Mouse (Mus musculus) right cerebral cortex, adult 2 months (tissue): Measurements from ENCODE around the gene Zdhhc12.
A peak's percentile ranks its signal among the peaks of the same experiment; 100 is the strongest.
"Not testable (repeated sequence)": the region's sequence is repeated elsewhere in the genome, so short reads cannot be mapped to it uniquely, and the experiment has no call there.

Source experiments
- DNase-seq, 2 experiments: peaks; one replicate each; pipeline ENCODE4 v3.0.0; 2021 to 2022; ENCODE audit warnings: low spot score in 2 of 2

Zdhhc12 gene

DNA sequence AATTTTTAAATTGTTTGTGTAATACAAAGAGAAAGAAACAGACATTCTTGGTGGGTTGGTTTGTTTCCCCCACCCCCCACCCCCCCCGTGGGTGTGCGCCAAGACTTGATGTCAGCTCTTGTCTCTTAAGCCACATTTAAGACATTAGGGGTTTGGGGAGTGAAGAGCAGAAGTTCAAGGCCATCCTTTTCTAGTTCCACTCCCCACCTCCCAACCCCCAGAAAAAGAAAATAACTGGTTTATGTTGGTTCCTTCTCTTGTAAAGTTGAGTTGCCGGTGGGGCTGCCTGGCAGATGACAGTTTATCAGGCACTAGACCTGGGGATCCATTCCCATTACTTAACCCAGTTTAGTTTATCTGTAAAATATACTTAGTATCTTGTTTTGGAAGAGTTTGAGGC lies 29.1 kb downstream of the Zdhhc12 start:
- DNase-seq, result no peak

- no peak for DNase-seq
These were observed 29.7 kb downstream of the Zdhhc12 start for GRCm38 (mm10) chr2:30063791-30064190.

DNA sequence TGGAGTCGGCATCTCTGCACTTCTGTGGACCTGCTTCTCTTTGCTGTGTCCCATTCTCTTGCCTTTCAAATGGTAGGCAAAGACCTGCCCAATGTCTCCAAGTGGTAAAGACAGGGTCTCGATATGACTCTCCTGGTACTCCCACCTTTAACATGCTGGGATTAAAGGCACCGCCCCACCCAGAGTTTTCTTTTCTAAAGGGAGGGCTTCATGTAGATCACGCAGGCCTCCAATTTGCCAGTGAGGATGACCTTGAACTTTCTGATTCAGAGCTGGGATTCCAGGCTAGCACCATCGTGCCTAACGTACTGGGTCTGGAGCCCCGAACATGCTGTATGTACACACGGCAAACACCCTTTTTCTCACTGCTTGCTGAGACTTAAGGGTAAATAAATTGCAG lies 30.2 kb downstream of the Zdhhc12 start:
- DNase-seq, result no peak

DNA sequence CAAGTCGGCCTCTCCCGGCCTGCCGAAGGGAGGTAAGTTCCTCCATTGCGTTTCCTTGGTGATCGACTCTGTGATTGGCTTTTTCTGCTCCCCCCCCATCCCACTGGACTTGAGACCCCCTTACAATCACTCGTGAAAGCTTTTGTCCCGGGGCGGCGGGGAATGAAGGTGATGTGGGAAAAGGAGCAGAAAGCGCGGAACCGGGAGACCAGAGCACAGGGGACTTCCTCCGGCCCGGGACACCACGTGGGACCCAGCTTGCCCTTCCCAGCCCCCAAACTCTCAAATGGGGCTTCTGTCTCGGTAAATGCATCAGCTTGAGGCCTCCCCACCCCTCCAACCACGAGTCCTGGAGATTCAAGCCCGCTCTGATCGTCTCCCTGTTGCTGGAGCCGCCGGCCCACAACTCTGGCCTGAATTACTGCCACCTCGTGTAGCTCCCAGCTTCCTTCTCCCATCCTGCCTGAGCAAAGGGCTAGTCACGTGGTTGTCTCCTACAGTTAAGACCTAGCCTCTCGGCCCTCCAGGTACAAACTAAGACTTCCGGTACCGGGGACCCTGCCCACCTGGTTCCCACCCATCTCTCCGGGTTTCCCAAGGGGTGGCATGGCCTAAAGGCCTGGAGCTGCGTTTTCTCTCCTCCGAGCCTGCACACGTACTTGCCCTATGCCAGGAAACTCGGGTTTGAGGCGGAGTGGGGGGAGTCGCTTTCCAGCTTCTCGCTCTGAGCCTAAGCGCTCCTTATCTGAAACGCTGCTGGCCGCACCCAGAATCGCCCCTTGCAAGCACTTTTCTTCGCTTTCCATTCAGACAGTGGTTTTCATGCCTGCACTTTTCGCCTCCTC lies 31.0 kb downstream of the Zdhhc12 start:
- peak; percentile 27 to 38 for DNase-seq

DNA sequence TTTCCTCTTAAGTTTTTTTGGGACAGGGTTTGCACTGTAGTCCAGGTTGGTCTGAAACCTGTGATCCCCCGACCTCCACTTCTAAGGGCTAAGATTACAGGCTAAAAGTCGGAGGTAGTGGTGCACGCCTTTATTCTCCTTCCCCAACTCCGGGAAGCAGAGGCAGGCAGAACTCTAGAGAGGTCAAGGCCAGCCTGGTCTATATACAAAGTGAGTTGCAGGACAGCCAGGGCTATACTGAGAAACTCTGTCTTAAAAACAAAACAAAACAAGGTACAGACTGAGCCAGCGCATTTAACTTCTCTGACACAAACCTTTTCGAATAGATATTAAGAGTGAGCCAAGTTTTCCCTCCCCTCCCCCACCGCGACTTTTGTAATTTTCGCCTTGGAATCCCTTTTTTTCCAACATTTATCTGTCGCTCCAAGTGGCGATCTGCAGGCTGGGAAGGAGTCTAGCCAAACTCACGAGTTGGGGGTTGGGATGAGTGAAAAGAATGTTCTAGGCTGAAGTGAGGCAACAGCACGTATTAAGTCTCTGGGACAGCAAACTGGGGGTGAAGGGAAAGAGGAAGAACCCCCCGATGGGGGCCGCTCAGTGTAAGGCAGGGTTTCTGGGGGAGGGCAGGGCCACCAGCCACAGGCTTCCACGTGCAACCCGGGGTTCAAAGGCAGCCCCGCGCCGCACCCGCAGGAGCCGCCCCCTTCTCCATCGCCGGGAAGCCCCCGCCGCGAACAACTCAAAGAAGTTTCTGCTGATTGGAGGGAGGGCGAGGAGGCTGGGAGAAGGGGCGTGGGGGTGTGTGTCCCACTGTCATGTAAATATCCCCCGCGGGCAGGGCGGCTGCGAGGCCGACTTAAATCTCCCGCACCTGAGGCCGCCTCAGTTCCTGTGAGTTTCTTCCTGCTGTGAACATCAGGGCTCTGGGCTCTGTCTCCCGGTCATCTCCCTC lies 32.0 kb downstream of the Zdhhc12 start:
- no peak for DNase-seq

- DNase-seq, result no peak
These were observed 35.0 kb downstream of the Zdhhc12 start for GRCm38 (mm10) chr2:30058418-30058817.

DNA sequence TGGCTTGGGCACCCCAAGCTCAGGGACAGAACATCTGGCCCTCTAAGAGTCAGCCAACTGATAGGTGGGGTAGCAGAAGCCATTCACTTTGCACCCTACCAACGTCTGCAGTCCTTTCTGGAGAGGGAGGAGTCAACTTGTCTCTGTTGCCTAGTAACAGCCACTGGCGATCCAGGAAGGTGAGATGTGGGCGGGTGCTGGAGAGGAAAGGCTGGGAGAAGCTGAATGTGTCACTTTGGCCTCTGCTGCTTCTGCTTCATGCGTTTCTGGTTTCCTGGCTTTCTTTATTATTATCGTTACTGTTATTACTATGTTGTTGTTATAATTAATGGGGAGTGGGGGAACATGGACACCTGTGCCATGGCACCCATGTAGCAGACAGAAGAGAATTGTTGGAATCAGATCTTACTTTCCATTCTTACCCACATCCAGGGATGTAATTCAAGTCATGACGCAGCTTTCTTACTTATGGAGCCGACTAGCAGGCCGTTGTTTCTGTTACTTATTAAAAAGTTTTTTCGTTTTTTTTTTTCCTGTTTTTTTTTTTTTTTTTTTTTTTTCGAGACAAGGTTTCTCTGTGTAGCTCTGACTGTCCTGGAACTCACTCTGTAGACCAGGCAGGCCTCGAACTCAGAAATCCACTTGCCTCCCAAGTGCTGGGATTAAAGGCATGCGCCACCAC lies 36.1 kb downstream of the Zdhhc12 start, which contains the start of gene Set:
TSS of gene Set (plus strand) at position 156 of the 682 bp plus-strand sequence.
- DNase-seq, result no peak

DNA sequence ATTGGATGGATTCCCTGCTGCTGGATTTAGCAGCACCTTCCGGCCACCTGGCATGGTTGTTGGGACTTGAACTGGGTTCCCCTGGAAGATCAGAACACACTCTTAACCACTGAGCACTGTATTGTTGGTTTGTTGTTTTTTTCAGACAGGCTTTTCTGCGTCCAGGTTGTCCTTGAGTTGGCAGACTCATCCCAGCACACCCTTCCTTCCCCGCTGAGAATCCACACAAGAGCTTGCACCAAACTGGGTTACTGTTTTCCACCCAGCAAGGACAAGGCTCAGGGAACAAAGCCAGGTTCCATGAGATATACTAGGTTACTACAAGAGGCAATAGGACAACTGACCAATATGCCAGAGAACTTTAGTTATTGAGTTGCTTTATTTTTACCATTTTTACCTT lies 36.7 kb downstream of the Zdhhc12 start:
- no peak for DNase-seq

DNA sequence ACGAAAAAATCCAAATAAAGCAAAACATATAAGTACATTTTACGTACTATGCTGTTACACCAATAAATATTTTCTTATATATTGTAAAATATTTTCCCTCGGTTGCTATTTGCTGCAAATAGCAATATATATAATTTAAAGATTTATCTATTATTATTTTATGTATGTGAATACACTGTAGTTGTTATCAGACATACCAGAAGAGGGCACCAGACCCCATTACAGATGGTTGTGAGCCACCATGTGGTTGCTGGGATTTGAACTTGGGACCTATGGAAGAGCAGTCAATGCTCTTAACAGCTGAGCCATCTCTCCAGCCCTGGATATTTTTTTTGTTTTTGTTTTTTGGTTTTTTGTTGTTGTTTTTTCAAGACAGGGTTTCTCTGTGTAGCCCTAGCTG lies 38.1 kb downstream of the Zdhhc12 start:
- DNase-seq, result not testable (repeated sequence)

DNA sequence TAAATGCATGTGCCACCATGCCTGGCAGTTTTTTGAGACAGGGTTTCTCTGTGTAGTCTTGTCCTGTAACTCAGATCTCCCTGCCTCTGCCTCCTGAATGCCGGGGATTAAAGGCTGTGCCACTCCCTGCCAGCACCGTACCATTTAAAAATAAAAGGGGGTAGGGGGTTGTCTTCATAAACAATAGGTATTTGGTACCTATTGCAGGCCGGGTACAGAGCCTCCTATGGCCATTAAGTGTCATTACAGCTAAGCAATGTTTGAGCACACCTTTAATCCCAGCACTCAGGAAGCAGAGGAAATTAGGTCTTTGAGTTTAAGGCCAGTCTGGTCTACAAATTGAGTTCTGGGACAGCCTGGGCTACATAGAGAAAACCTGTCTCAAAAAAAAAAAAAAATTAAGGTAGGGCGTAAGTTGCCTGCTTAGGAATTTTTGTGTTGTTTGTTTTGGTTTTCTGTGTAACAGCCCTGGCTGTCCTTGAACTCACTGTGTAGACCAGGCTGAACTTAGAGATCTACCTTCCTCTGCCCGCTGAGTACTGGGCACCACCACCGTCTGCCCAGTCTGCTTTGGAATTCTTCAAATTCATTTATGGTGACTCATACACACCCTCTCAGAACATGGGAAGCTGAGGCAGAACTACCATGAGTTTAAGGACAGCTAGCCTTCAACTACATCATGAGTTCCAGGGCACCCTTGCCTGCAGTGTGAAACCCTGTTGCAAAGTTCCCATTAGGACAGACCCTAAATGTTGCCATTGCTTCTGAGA lies 41.3 kb downstream of the Zdhhc12 start:
- no peak for DNase-seq

- no peak for DNase-seq
These were observed 43.6 kb downstream of the Zdhhc12 start for GRCm38 (mm10) chr2:30049831-30050230.

DNA sequence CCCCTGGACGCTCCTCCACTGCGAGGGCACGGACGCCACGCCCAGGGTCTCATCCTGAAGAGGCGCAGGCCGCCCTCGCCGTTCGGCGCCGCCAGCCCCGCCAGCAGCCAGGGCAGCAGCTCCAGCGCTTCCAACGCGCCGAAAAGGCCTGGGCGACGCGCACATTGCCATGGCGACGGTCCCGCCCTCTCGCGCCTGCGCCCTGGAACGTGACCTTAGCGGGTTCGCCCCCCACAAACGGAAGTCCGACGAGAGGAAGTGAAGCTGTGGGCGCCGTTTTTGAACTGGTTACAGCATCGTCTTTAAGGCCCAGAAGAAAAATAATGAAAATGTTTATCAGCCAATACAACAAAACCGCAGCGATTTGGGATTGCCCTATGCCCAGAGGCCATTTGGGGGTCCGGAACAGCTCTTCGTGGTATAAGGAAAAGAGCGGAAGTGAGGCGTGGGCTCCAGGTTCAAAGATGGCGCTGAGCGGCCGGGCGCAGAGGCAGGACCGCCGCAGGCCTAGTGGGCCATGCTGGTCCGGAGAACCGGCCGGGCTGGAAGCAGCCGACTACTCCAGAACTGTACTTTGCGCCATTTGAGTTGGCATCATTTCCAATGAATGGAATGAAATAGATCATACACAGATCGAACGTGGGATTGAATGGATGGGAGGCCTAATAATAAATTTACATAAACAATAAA lies 44.6 kb downstream of the Zdhhc12 start, which contains the start of gene Wdr34:
TSS of gene Wdr34 (minus strand) at position 183 of the 690 bp plus-strand sequence.
- DNase-seq, result peak; percentile 97 to 98

DNA sequence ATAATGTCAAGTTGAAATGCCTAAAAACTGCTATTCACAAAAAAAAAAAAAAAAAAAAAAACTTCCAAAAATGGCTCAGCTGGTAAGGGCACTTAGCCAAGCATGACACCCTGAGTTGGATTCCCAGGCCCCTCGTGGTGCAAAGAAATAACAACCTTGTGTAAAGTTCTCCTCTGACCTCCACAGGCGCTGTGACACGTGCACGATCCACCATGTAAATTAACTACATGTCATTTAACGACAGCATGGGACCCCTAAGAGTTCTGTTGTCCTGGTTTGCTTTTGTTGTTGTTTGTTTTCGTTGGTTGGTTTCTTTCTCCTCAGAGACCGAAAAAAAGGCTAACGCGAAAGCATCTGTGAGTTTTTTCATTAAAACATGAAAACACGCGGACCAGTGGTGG lies 45.3 kb downstream of the Zdhhc12 start:
- DNase-seq, result no peak

- DNase-seq, result no peak
These were observed 46.3 kb downstream of the Zdhhc12 start for GRCm38 (mm10) chr2:30047127-30047526.

DNA sequence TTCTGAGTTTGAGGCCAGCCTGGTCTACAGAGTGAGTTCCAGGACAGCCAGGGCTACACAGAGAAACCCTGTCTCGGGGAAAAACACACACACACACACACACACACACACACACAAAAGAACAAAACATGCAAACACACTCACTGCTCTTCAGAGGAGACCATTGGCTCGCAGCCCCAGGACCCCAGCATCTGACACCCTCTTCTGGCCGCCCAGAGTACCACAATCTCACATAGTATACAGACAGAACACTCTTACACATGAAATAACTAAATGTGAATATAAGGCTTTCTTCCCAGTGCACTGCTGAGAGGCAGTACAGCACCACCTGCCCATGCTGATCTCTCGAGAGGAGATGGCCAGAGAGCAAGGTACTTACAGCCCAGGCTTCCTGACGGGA lies 48.9 kb downstream of the Zdhhc12 start:
- DNase-seq, result no peak

- DNase-seq, result peak; percentile 77 to 79
These were observed 51.0 kb downstream of the Zdhhc12 start for GRCm38 (mm10) chr2:30042445-30042844.
